Mouse (Mus musculus) brain, embryonic 14.5 days (tissue): ENCODE measurements around the gene Ift57.

Experiments used
- CTCF ChIP-seq: fragments of 200-500 bp; IDR thresholded peaks from 2 replicates; pipeline ENCODE4 v1.5.1; 2012; ENCODE audit warnings: inconsistent platforms, mild to moderate bottlenecking, moderate library complexity, borderline replicate concordance; ENCODE audit not compliant: insufficient read depth, insufficient read length; ENCODE audit errors: extremely low read depth
- POLR2A ChIP-seq: fragments of 200-500 bp; IDR thresholded peaks from 2 replicates; pipeline ENCODE4 v1.6.1; 2012; ENCODE audit warnings: mild to moderate bottlenecking, inconsistent platforms, borderline replicate concordance; ENCODE audit not compliant: poor library complexity, insufficient read depth, insufficient read length, severe bottlenecking; ENCODE audit errors: extremely low read depth

- TF ChIP-seq CTCF = no peak
- TF ChIP-seq POLR2A = no peak
Observed at GRCm38 (mm10) chr16:49723222-49723621, 24.2 kb downstream of the Ift57 start.
